Mouse (Mus musculus): ENCODE measurements around the gene Trappc3l.

The Trappc3l gene

DNA sequence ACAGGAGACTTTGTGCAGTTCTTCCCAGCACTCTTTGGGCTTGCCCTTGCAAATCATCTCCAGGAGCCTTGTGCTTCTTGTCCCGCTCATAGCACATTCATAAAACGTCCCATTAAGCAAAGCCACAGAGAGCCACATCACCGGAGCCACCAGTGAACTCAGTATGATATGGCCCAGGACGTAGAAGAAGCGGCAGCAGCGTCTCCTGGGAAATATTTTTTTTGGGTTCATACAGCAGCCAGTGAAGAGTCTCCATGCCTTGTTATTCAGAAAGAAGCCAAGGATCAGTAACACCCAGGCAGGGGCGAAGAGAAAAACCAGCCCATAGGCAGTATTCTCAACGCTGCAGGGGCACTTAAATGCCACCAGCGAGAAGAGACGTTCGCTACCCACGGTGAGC lies 58.6 kb downstream of the Trappc3l start:
- no peak for DNase-seq

DNA sequence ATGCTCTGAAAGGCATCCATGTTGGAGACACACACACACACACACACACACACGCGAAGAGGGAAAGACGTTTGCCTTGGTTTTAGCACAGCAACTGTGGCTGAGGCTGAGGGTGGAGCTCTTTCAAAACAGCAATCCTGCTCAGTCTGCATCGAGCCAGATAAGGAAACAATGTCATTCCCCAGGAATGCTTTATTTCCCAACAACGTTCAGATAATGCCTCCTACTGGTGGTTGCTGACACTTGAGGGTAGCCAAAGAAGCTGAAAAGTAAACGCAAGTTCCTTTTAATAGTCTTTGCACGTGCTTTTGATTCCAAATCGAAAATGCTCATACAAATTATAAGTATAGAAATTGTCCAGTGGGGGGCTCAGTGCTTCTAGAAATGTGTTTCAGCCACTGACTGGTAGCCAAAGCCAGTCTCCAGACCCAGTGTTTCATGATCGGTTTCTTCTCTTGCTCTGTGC lies 59.1 kb downstream of the Trappc3l start, which contains the start of gene Calhm5:
Gene Calhm5, minus strand, starts transcription at position 102 of the 466 bp plus-strand sequence.
- DNase-seq, result no peak

DNA sequence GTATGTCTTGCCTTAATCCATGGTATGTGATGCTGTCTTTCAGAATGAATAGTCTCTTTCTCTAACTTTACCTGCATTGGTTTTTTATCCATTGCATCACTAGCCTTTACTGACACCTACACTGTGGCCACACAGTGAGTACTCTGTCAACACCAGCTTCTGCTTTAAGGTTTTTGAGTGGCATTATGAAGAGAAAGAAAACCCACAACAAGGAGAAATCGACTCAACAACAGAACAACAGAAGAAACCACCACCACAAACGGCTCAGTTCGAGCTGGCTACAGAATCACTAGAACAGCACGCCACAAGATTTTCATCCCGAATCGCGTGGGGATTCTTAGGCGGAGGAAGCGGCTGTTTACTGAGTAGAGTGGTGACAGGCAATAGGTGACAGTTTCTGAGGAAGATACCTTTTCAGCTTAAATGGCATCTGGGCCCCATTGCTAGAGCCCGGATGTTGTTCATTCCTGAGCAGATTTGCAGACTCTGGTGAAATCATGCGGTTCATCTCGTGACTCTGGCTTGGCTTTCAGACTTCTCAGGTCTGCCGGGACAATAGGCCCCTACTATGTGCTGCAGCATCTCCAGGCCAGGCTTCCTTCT lies 73.6 kb downstream of the Trappc3l start:
- DNase-seq, result no peak

DNA sequence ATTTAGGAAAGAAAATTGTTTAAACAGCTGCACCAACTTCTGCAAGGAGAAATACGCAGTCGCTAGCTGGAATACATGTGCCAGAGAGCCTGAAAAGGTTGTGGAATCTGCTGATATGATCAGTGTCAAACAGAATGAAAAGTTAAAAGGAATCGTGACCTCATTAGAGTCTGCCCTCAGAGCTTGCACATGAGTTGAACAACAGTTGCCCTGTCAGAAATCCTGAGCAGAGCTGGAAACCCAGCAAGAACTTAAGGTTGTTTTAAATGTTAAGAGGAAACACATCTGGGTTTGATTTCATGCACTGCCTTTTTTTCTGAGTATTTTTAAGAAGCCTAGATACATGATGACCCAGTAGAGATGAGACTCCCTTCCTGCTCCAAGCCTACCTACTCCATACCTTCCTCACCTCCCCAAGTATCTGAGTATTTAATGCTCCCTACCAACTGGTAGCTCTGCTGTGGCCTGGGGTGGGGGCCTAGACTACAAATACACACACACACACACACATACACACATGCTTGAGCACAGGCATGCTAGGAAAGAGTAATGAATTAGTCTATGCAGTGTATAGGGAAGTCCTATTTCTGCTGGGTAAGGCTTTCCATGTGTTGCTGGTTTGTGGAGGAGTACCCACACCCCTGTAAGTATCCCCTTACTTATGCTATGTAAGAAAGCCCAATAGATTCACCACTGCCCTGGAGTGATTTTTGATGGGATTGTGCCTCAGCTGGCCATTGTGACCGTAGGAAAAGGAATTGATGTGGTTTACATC lies 74.8 kb downstream of the Trappc3l start:
- DNase-seq, result no peak

DNA sequence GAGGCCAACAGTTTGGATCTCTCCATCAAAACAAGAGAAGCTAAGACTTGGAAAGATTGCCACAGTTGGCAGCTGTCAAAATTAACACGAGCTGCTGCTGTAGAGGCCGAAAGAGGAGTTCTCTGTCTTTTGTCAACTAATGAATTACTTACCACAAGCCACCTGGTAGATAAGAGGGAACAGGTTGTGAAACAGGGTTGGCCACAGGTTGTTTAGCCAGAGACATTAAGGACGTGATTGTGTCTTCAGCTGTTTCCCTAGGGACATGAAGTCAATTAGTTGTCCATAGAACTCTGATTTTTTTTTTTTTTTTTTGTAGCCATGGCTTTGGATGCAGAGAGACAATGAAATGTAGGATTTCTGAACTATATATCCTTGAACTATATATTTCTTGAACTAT lies 79.7 kb downstream of the Trappc3l start:
- DNase-seq, result no peak

DNA sequence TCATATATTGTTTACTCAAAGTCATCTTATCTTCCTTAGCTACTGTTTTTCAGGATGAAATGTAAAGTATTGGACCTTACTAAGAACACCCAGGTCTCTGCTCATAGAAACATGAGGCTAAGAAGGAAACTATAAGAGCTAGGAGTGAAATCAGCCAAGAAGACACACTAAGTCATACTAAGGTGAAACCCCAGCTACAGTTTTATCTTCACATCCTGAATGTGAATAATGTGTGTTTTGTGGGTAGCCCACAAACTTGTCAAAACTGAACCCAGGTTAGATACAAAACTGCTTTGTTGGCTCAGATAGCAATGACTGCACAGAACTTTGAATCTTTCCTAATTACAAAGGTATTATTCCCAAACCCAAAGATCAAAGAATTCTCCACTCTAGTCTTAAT lies 80.4 kb downstream of the Trappc3l start:
- no peak for DNase-seq

DNA sequence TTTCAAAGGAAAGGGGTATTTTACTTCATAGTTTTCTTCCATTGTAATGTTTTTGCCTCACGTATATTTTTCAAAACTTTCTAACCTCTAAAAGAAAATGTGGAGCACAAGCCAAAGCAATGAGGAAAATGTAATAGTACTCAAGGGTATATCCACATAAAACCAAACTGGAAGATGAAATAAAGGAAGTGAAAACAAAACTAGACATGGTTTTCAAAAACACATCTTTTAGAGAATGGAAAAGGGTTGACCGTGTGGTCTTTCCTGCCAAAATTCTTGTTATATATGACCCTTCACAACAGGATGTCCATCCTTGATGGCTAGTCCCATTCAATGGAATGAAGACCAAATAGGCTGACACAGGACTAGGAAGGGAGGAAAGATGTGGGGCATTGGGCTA lies 81.0 kb downstream of the Trappc3l start:
- DNase-seq, result no peak

DNA sequence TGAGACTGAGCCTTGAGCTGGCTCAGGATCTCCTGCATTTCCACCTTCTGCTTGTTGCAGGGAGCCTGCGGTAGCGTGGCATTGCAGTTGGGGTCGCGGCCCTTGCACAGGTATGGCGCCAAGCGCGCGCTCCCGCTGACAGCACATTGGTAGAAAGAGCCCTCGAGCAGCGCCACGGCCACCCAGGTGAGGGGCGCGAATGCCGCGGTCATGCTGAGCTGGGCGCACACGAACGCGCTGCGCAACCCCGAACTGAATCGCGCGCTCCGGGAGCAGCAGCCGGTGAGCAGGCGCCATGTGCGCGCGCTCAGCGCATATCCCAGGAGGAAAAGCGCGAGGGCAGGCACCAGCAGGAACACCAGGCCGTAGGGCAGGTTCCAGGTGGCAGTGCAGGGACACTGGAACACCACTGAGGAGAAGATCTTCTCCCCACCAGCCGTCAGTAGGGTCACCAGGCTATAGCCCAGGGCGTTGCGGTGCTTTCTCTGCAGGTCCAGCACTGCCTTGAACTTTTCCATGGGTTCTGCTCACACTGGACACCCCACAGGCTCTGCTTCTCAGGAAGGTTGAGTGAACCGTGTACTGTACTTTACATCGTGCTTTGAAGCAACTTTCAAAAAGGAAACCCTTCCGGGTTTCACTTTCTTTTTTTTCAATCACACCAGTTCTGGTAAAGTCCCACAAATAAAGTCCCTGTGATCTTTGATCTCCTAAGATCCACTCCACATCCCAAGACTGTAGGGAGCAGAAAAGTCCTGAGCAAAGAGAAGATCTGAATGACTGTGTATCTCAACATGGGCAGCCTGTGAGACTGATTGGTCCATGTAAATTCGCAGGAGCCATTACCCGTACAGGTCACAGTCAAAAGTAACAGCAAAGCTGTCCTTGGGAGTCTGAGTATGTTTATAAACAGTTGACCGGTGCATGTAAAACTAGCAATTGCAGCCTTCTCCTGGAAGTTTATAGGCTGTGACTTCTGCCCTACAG lies 90.3 kb downstream of the Trappc3l start, which contains the start of gene Calhm6:
Gene Calhm6, minus strand, starts transcription at position 593 of the 987 bp plus-strand sequence.
- DNase-seq, result no peak

DNA sequence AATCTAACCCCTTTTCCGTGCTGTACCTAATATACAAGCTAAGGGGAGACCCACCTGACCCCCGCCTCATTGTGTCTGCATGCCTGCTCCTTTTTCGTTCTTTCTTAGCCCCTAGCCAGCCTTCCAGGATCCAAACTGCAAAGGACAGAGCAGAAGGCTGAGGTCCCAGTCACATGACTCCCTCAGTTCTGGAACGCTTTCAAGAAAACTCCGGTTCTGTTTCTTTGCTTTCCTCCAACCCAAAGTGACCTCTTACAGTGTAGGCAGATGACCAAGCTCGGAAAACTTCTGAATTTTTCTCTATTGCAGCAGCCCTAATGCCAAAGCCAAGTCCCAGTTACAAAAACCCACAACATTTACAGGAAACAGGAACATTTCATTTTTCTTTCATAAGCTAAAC lies 91.0 kb downstream of the Trappc3l start:
- no peak for DNase-seq

DNA sequence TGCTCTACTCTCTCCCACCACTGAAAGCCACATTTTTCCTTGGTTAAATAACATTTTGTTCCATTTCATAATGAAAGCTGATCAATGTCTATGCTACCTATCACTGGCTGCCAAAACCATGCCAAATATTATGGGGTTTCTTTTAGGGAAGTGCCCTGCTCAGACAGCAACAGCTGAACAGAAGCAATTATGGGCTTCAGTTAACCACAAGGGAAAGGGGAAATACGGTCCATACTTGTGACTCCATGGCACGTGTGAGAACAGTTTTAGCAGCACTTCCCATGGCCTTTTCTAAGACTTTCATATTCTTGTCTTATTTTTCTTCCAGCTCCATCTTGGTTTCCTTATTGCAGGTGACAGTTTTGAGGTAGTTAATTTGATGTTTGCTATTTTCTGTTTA lies 94.0 kb downstream of the Trappc3l start:
- no peak for DNase-seq

DNA sequence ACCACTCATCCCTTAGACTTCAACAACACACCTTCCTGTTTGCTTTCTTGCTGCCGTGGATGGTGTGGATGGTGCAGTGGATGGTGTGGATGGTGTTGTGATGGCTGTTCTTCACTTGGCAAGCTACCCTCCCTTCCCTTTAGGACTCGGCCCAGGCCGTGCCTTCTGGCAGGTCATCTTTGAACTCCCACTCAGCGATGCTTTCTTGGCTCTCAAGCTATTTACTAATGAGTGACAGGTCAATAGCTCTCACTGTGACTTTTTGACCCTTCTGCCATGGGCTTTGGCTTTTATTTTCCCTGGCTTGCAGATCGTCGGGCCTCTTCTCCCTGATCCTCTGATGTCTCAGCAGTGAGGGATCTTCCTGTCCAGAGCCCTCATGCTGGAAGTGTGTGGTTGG lies 99.0 kb downstream of the Trappc3l start:
- DNase-seq, result no peak

DNA sequence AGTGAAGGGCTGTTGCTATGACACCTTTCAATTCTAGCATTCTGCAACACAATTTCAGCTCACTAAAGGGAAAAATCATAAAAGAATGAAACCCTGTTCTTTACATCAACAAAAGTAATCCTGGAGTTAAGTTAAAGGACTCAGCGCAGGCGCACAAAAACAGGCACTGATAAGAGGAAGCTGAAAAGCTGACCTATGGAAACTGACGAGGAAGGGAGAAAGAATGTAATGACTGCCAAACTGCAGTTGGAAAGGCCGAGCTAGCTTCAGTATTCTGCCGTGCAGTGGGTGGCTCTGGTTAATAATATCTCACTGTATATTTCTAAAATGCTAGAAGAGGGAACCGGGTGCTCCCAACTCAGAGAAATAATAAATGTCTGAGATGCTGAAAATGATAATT lies 100.6 kb downstream of the Trappc3l start:
- no peak for DNase-seq

DNA sequence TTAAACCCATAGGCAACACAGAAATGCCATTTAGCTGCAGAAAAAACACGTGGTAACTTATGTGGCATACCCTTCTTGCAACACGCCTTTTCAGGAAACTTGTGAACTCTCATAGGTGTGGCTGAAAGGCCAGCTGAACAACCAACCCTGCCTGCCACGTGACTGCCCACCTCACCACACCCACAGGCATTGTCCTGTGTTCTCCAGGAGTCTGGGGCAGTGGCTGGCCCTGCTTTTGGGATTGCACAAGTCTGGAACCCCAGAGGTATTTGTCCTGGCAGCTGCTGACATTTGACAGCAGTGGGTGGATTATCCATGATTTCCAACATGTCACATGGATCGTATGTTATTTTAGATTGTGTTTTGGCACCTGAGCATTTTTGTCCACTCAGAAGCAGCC lies 102.4 kb downstream of the Trappc3l start:
- no peak for DNase-seq

DNA sequence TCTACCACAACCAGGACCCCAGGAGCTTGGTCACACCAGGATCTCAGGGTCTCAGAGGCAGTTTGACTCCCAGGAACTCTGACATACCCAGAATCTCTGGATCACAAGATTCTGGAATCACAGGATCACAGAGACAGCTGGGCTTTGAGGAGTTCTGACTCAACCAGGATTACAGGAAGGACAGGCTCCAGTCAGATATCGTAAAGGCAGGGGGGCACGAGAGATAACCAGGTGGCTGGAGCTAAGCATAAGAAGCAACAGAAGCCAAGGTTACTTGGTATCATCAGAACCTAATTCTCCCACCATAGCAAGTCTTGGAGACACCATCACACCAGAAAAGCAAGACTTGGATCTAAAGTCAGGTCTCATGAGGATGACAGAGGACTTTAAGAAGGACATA lies 104.3 kb downstream of the Trappc3l start:
- DNase-seq, result no peak

DNA sequence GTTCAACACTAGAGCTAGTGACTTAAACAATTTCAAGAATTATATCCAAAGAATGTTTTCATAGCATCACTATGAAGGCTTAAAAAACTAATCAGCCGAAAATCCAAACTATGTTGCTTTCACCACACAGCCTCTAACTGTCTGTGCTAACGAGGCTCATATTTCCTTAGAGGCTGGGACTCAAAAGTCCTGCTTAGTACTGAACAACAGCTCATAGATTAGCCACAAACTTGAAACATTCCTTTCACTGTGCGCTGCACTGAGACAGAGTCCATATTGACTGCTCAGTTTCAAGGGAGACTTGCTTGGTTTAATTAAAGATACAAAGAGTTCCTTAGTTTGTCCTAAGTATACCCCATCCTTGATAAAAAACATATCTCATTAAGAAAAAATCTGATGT lies 112.4 kb downstream of the Trappc3l start:
- DNase-seq, result no peak

DNA sequence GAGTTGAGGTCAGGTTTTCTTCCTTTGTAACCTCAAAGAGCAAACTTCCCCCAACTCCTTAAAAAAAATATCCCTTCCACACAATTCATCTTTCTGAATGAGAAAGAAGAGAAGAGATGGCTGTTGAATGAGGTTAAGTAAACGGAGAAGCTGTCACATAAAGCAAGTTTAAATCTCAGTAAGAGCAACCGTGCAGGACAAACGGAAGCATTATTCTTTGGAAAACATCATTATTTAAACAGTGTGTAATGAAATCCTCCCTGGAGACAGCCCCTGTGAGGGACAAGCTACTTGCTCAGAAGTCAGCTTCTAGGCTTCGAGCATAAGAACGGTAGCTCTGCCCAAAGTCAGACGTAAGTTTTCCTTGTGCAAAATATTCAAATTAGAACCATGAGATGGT lies 113.1 kb downstream of the Trappc3l start:
- no peak for DNase-seq

DNA sequence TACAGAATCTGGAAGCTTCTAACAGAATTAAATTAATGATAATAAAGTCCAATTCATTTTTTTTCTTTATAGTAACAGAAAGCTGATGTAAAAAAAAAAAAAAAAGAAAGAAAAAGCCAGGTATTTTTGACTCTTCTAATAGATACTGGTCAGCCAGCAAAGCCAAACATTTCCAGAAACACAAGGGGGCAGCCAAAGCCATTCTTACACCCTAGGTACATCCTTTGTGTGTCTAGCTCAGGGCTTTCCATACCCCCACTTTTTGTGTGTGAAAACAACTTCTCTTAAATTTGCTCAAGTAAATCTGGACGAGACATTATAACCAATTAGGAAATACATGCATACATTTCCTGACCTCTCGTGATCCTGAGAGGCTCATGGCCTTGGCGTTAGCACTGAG lies 114.4 kb downstream of the Trappc3l start:
- DNase-seq, result no peak

DNA sequence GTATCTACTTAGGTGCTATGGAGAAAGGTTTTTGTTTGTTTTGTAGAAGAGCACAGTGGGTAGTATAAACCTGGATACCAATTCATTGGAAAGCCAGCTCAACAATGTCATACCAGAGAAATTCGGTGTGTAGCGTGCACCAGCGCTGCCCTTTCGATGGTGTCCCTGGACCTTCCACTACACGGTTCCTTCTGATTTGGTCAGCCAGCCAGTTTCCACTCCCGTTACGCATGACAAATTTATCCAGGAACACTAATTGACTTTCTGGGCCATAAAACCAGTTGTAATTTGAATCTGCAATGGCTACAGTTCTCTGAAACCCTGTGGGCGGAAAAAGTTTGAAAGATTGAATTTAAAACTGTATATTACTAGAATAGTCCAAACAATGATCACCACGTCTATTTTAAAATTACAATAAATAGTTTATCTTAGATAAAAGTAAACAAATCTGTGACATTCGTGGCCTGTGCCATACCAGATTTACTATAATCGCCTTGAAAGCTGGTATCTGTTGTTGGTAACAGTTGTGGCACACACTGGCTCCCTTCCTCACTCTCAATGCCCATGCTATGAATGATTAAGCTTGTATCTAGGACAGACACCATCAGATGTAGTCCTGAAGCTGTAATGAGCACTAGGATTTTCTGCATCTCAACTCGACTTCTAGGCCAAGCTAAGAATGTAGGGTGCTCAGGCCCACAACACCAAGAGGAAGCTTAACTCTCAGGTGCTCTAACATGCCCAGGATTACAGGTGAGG lies 118.6 kb downstream of the Trappc3l start:
- no peak for DNase-seq

All from cerebellum, adult 11-12 months (tissue).